In the genomic region with DNA sequence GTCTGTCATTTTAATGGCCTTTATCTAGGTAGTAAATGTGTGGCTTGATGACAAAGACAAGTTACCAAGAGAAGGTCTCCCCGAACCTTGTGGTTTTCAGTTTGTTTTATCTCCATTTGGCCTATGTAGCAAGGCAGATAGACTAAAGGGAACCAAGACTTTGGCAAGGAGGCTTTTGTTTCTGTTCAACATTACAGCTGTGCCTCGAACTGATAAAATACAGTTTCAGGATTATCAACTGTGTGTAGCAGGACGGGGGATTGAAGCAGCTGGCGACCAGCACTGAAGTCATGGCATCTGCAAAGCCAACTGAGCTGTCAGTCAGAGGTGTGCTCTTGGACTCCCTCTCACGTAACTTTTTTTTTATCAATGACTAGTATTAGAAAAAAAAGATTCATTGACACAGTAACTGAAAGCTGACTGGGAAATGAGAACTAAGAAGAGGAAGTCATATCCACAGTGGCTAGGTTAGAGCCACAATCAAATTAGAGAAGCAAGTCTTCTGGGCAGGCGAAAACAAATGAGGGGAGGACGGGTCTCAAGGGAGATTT, we compare ENCODE assay signal across 12 mouse cellular contexts. TPM values are rescaled to one million over a fixed set of nuclear protein-coding genes. Genes with fewer than 3 reads are reported as not detected.
DNase-seq lines count a peak whose midpoint lies in the region; ATAC-seq and TF ChIP-seq lines count a peak whose summit lies in the region.
"Had no signal": no experiment of that assay in that cellular context is flagged by ENCODE, and none has a peak within 500 bp of the region (broad histone marks: within the 10 kb centered on the region; RNA-seq: fewer than 3 reads in every experiment).

No protein-coding gene starts in this region.

- peaks cover 11 to 26% of the 10 kb centered on the region in 2 experiments for H3K4me1 ChIP-seq in MEL (ENCODE audit: control insufficient read depth in 1 of 2, insufficient read depth in 2 of 2, low read length in 2 of 2)
- H3K4me1 ChIP-seq in liver, embryonic 11.5 days (replicated peaks; ENCODE audit: control insufficient read depth, insufficient read depth, low read length), result peaks cover 15% of the 10 kb centered on the region
- peaks cover 11% of the 10 kb centered on the region for H3K4me1 ChIP-seq in forebrain, embryonic 12.5 days
- H3K4me1 ChIP-seq in kidney, embryonic 15.5 days, result peaks cover 9% of the 10 kb centered on the region

- H3K4me3 ChIP-seq in MEL (ENCODE audit: control insufficient read depth in 1 of 2, insufficient read depth in 1 of 2, low read depth in 2 of 2, low read length in 2 of 2), result peak overlapping the region; percentile 0 to 90; a peak in 2 of 4 replicates
- H3K4me3 ChIP-seq in liver, embryonic 11.5 days (ENCODE audit: low read depth, low read length), result no peak overlapping the region
- no peak overlapping the region for H3K4me3 ChIP-seq in myocyte
- no peak overlapping the region for H3K4me3 ChIP-seq in forebrain, embryonic 12.5 days (replicated peaks)
- H3K4me3 ChIP-seq in kidney, embryonic 15.5 days (replicated peaks), result no peak overlapping the region

- H3K27ac ChIP-seq in MEL (ENCODE audit: control insufficient read depth, low read depth, low read length), result peak overlapping the region; percentile 88
- peak overlapping the region; percentile 56 for H3K27ac ChIP-seq in liver, embryonic 11.5 days (ENCODE audit: low read depth, low read length)
- H3K27ac ChIP-seq in forebrain, embryonic 12.5 days, result no peak overlapping the region
- H3K27ac ChIP-seq in kidney, embryonic 15.5 days, result no peak overlapping the region

- TF ChIP-seq POLR2A in MEL (IDR thresholded peaks at IDR 0.05; ENCODE audit: control insufficient read depth in 1 of 2, insufficient read depth in 1 of 2, low read depth in 1 of 2, low read length in 2 of 2, poor library complexity in 1 of 2) (0 out of 4 replicates have a peak, but pooled peaks of 1 of the 2 experiments have one; percentile 19), myocyte (IDR thresholded peaks at IDR 0.05; ENCODE audit: insufficient read length, low read depth) (no peak)

- peak overlapping the region; percentile 51 for H3K4me2 ChIP-seq in liver, embryonic 11.5 days
- peak overlapping the region; percentile 37 for H3K4me2 ChIP-seq in myocyte (ENCODE audit: low read depth)
- H3K4me2 ChIP-seq in forebrain, embryonic 12.5 days, result no peak overlapping the region
- no peak overlapping the region for H3K4me2 ChIP-seq in kidney, embryonic 15.5 days

- no peaks in the 10 kb centered on the region for H3K9me3 ChIP-seq in MEL (replicated peaks; ENCODE audit: insufficient read depth, low read length)
- H3K9me3 ChIP-seq in liver, embryonic 11.5 days (ENCODE audit: control insufficient read depth, low read length), result no peaks in the 10 kb centered on the region
- H3K9me3 ChIP-seq in forebrain, embryonic 12.5 days, result no peaks in the 10 kb centered on the region
- H3K9me3 ChIP-seq in kidney, embryonic 15.5 days (replicated peaks), result no peaks in the 10 kb centered on the region

- peak; percentile 98 to 99 for TF ChIP-seq EP300 in MEL (IDR thresholded peaks at IDR 0.05; ENCODE audit: low read depth in 1 of 2, low read length in 2 of 2)

- whole genome bisulfite sequencing in liver, embryonic 11.5 days, result 21% methylated on average over 7 of the region's 7 CpGs
- WGBS in forebrain, embryonic 12.5 days, result 72% methylated on average over 7 of the region's 7 CpGs
- WGBS in kidney, embryonic 15.5 days, result 55% methylated on average over 7 of the region's 7 CpGs

- peak; percentile 63 for DNase-seq in heart, adult 11 months
- DNase-seq in heart, postnatal 4 days, result no peak
- DNase-seq in MEL (ENCODE audit: low read depth, low spot score), result peak; percentile 97
- DNase-seq in liver, embryonic 11.5 days (ENCODE audit: low spot score), result no peak
- DNase-seq in gastrocnemius, postnatal 25 days, result no peak
- DNase-seq: gastrocnemius, postnatal 36 days; kidney, adult 11 months; thymus, adult 18-20 months had no signal

- peak overlapping the region; percentile 53; the same call in 1 of the 2 replicates for H3K9ac ChIP-seq in MEL (ENCODE audit: control insufficient read depth, low read depth, low read length, poor library complexity, severe bottlenecking)
- no peak overlapping the region for H3K9ac ChIP-seq in liver, embryonic 11.5 days (ENCODE audit: low read depth, low read length)
- no peak overlapping the region for H3K9ac ChIP-seq in forebrain, embryonic 12.5 days
- H3K9ac ChIP-seq in kidney, embryonic 15.5 days, result no peak overlapping the region

- no peak for TF ChIP-seq CTCF in MEL (IDR thresholded peaks at IDR 0.05 in 2 of 3, conservative IDR thresholded peaks at IDR 0.05 in 1 of 3; ENCODE audit: control insufficient read depth in 1 of 3, insufficient read depth in 1 of 3, low read depth in 2 of 3, low read length in 3 of 3, poor library complexity in 1 of 3, severe bottlenecking in 1 of 3)

- peak; percentile 82 for ATAC-seq in liver, embryonic 11.5 days (replicated peaks; ENCODE audit: low FRiP score)
- ATAC-seq in forebrain, embryonic 12.5 days (ENCODE audit: low FRiP score), result no peak
- no peak for ATAC-seq in kidney, embryonic 15.5 days (replicated peaks; ENCODE audit: low FRiP score)
- ATAC-seq: forebrain, embryonic 14.5 days had no signal

- H3K79me2 ChIP-seq in MEL (ENCODE audit: control insufficient read depth, insufficient read depth, low read length, poor library complexity) (peaks cover 30% of the 10 kb centered on the region), myocyte (ENCODE audit: control insufficient read depth, insufficient read depth) (peaks cover 15% of the 10 kb centered on the region)

- peaks cover 0 to 34% of the 10 kb centered on the region in 2 experiments; a peak in 2 of 4 replicates for H3K36me3 ChIP-seq in MEL (ENCODE audit: control insufficient read depth in 1 of 2, insufficient read depth in 2 of 2, low read length in 2 of 2)
- no peaks in the 10 kb centered on the region for H3K36me3 ChIP-seq in liver, embryonic 11.5 days (ENCODE audit: control insufficient read depth, insufficient read depth, low read length)
- no peaks in the 10 kb centered on the region for H3K36me3 ChIP-seq in myocyte (ENCODE audit: control insufficient read depth, insufficient read depth)
- H3K36me3 ChIP-seq in forebrain, embryonic 12.5 days (replicated peaks), result no peaks in the 10 kb centered on the region
- no peaks in the 10 kb centered on the region for H3K36me3 ChIP-seq in kidney, embryonic 15.5 days

- H3K27me3 ChIP-seq in MEL (ENCODE audit: control insufficient read depth in 1 of 2, insufficient read depth in 2 of 2, low read length in 2 of 2) (no peaks in the 10 kb centered on the region), myocyte (ENCODE audit: control insufficient read depth, insufficient read depth, insufficient read length) (no peaks in the 10 kb centered on the region)
- no peaks in the 10 kb centered on the region for H3K27me3 ChIP-seq in liver, embryonic 11.5 days (replicated peaks; ENCODE audit: control insufficient read depth, insufficient read depth, low read length)
- H3K27me3 ChIP-seq in forebrain, embryonic 12.5 days, result no peaks in the 10 kb centered on the region
- H3K27me3 ChIP-seq in kidney, embryonic 15.5 days, result peaks cover 13% of the 10 kb centered on the region; the same call in 1 of the 2 replicates

- no peak overlapping the region for H3ac ChIP-seq in myocyte (ENCODE audit: control insufficient read depth, insufficient read length)

- TF ChIP-seq RAD21 in MEL (IDR thresholded peaks at IDR 0.05; ENCODE audit: low read depth, low read length), result no peak

TF ChIP-seq in MEL, 35 proteins besides CTCF, POLR2A, EP300 and RAD21 (continues in another document):
- TF ChIP-seq ZC3H11A (IDR thresholded peaks at IDR 0.05; ENCODE audit: low read depth, low read length) (no peak), TBP (IDR thresholded peaks at IDR 0.05; ENCODE audit: low read depth, low read length) (peak; percentile 49; the same call in 1 of the 2 replicates), BHLHE40 (IDR thresholded peaks at IDR 0.05; ENCODE audit: borderline replicate concordance, low read depth, low read length) (peak; percentile 54; the same call in 1 of the 2 replicates), ZNF384 (IDR thresholded peaks at IDR 0.05; ENCODE audit: low read depth, low read length) (peak; percentile 95), RCOR1 (IDR thresholded peaks at IDR 0.05; ENCODE audit: low read depth, low read length) (peak; percentile 91), MAFK (IDR thresholded peaks at IDR 0.05; ENCODE audit: borderline replicate concordance, low read depth, low read length) (peak; percentile 71), TAL1 (IDR thresholded peaks at IDR 0.05; ENCODE audit: low read length) (peak; percentile 95), KAT2A (conservative IDR thresholded peaks at IDR 0.05; ENCODE audit: low read depth, low read length) (no peak), SMC3 (IDR thresholded peaks at IDR 0.05; ENCODE audit: low read depth, low read length) (no peak), ETS1 (IDR thresholded peaks at IDR 0.05; ENCODE audit: low read depth, low read length) (peak; percentile 100)

TF ChIP-seq in myocyte, 11 proteins besides CTCF, POLR2A, EP300 and RAD21:
- no peak for TF ChIP-seq REST (IDR thresholded peaks at IDR 0.05; ENCODE audit: insufficient read depth, insufficient read length)
- peak in 1 of 3 experiments; percentile 16 for TF ChIP-seq MYOG (IDR thresholded peaks at IDR 0.05; ENCODE audit: control insufficient read depth in 1 of 3, insufficient read depth in 1 of 3, insufficient read length in 2 of 3, low read depth in 2 of 3)
- TF ChIP-seq MYOD1 (IDR thresholded peaks at IDR 0.05; ENCODE audit: control insufficient read depth in 1 of 3, insufficient read length in 2 of 3, low read depth in 2 of 3), result peak in 2 of 3 experiments; percentile 54 to 70

RNA-seq across cellular contexts. Expression of a gene that starts 2.8 kb away (rescaled TPM):
- total RNA-seq in heart, postnatal 4 days (2021), result 10 to 100 TPM; 20.3 to 21.0 TPM
- 10.6 and 12.8 TPM in 2 replicates for total RNA-seq in MEL (2012; rRNA removed)
- polyA plus RNA-seq in MEL (2012; ENCODE audit: insufficient read depth in 1 of 2, insufficient read length in 2 of 2, low read depth in 1 of 2, low replicate concordance in 2 of 2, missing spikeins in 1 of 2), result 10 to 100 TPM in 1 of 2 experiments, not detected in 1; 10.3 TPM
- 31.6 and 33.3 TPM in 2 replicates for polyA plus RNA-seq in liver, embryonic 11.5 days (2014; fragmentation: Nextera tagmentation; extraction: Ambion mirVana)
- polyA plus RNA-seq in myocyte (2012; fragmentation: generic; extraction: Trizol), result 2.4 TPM
- polyA plus RNA-seq in forebrain, embryonic 12.5 days (2016; fragmentation: Nextera tagmentation; extraction: Ambion mirVana), result 50.4 and 54.3 TPM in 2 replicates
- total RNA-seq in gastrocnemius, postnatal 25 days (2021), result 1 to 10 TPM; 7.8 to 7.9 TPM
- 39.8 and 41.9 TPM in 2 replicates for polyA plus RNA-seq in kidney, embryonic 15.5 days (2015; fragmentation: Nextera tagmentation; extraction: Ambion mirVana)

Comparison
In these comparisons a context has a peak if more than half of its experiments do, and no peak if none do; other contexts are left out.
1. DNase-seq: peak in heart, adult 11 months (single experiment) and MEL (single experiment); none in heart, postnatal 4 days (single experiment), liver, embryonic 11.5 days (single experiment) and gastrocnemius, postnatal 25 days (single experiment).
2. H3K27ac ChIP-seq: peak in MEL (single experiment) and liver, embryonic 11.5 days (single experiment); none in forebrain, embryonic 12.5 days (single experiment) and kidney, embryonic 15.5 days (single experiment).
3. H3K4me3 ChIP-seq: peak in MEL (2 of 2); none in liver, embryonic 11.5 days (single experiment), myocyte (single experiment), forebrain, embryonic 12.5 days (single experiment) and kidney, embryonic 15.5 days (single experiment).
4. H3K4me2 ChIP-seq: peak in liver, embryonic 11.5 days (single experiment) and myocyte (single experiment); none in forebrain, embryonic 12.5 days (single experiment) and kidney, embryonic 15.5 days (single experiment).